Mouse (Mus musculus): ENCODE results near the gene Xpo4.
A peak's percentile ranks its signal among the peaks of the same experiment; 100 is the strongest.
"Not testable (repeated sequence)": the region's sequence is repeated elsewhere in the genome, so short reads cannot be mapped to it uniquely, and the experiment has no call there.

The Xpo4 gene

DNA sequence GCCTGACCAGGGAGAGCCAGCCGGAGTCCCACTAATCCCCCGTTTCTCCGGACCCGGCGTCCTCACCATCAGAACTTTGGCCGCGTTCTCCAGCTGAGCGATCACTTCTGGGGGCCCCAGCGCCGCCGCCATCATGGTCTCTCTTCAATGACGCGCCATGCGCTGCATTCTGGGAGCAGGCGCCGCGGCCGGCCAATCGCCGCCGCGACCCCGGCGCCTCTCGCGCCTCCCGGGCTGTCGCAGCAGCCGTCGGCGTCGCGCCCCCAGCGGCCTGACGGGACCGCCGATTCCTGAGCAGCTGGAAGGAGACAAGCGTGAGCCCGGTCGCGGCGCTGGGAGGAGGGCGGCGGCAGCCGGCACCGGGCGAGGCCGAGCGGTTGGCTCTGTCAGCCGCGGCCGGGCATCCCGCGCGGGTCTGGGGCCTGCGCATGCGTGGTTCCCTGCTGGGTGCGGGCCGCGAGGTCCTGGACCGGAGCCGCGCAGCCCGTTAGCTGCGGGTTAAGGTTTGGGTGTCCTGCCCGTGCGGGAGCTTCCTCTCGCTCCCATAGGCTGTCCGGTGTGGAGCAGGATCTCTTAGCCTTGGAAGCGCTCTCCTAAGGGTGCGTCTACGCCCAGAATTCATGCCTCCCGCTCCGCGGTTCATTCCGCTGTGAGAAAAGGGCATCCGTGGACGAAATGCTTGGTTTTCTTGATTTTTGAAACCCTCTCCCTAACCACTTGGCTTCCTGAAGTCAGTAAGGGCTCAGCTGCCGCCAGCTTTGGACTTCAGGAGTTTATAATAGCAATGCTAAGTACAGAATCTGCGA lies at the start of gene Xpo4:
Gene Xpo4 (minus strand): TSS at position 609 of the 806 bp plus-strand sequence.
- DNase-seq (ENCODE audit: low spot score in 2 of 2) = peak; percentile 84 to 86

DNA sequence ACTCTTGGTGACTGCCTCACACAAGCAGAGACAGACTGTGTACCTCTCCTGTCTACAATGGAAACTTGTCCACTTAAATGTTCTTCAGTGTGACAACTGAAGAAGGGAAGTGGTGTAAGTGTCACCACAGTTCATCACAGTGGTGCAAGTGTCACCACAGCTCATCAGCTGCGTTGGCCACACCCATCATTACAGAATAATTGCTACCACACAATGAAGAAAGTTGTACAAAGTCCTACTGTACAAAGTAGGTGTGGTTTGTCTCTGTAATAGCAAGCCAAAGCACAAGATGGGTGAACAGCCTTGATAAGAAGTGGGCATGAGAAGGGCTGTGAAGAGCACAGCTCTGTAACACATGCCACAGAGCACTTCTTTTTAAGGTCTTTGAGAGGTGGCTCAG lies 47.7 kb upstream of the Xpo4 start:
- no peak for DNase-seq (ENCODE audit: low spot score in 2 of 2)

DNA sequence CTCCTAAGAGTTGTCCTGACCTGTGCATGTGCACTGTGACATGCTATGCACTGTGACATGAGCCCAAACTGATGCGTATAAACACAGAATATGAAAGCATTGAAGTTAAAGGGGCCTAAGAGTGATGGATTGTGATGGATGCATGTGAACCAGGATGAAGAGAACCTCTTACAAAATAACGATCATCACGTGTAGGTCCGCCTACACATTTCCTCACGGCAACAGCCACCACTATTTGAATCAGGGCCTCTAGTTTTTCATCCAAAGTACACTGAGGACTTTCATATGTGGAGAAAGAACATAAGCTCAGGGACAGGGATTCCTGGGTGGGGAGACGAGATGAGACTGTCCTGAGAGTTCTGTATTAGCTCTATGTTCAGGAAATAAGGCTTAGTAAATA lies 45.8 kb upstream of the Xpo4 start:
- DNase-seq (ENCODE audit: low spot score in 2 of 2) = no peak

DNA sequence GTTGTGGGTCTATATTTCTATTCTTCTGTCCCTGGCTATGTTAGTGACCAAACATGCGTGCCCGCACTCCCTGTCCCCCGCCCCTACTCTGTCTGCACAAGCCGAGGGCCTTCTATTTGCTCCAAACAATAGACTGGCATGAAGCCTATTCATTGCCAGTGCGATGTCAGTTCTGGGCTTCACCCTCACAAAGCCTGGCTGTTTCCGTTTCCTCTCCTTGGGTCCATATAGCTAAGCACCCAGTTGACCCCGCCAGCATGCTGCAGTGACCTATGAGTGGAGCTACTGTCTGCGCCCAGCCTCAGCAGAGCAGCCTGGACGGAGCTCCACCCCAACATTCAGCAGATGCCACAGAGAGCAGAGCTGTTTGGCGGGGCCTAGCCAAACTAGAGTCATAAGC lies 43.9 kb upstream of the Xpo4 start:
- DNase-seq (ENCODE audit: low spot score in 2 of 2) = peak; percentile 25 to 34

DNA sequence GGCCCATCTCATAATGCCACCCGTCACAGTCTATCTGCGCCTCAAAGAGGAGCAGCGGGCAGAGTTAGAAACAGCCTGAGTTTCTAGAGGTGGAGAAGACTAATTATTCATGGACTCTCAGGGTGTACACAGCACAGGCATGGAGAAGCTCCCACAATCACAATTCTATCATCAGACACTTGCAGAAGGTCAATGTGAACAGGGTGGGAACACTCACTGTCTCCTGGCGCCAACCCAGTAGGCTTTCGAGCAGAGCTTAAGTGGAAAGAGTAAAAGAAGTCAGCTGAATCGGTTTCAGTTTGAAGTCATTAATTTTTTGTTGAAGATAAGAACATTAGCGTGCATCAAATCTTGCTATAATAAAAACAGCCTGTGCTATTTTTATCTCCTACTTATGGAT lies 43.4 kb upstream of the Xpo4 start:
- DNase-seq (ENCODE audit: low spot score in 2 of 2) = peak in 1 of 2 experiments; percentile 38

DNA sequence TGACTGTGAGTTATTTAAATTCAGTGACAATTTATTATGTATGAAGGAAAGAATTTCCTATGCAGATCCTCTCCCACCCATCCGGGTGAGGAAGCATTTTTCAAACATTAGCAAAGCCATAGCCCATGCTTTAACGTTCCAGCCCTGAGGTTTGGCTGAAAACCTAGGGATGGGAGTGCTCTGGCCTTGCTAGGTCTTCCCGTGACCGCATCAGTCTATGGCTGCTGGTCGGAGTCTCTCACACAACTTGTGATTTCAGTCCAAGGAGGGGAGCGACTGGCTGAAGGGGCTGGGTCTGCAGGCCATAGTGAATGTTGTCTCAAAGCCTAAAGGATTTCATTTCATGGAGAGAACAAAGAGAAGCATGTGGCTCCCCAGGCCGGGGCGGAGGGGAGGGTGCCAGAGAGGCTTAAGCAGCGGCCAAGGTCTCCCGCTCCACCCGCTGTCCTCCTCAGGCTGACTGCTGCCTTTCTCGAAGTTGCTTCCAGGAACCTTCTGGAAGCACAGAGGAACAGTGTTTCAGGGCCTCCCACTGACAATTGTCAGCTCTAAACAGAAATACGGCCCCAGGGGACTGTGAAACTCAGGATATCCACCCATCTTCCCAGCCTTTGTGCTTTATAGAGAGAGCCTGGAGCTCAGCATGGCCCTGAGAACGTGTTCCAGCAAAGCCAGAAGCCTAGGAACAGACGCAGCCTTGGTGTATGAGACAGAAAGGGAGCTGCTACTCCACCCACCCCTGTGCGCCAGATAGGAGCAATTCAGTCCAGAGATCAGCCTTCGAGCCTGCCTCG lies 42.1 kb upstream of the Xpo4 start:
- peak; percentile 64 to 71 for DNase-seq (ENCODE audit: low spot score in 2 of 2)

DNA sequence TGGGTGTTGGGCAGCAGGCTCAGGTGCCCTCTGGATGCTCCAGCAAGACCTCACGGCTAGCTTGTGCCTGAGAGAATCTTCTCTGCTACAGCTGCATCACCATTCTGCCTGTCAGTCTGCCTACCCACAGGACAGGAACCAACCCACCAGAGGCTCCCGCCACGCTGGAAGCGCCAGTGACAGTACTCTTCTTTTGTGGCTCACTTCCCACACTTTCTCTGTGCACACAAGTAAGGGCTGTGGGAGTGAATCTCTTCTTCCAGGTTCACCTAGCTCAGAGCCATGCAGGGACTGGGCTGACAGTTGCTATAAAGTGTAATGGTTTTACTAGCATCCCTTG lies 41.5 kb upstream of the Xpo4 start:
- no peak for DNase-seq (ENCODE audit: low spot score in 2 of 2)

DNA sequence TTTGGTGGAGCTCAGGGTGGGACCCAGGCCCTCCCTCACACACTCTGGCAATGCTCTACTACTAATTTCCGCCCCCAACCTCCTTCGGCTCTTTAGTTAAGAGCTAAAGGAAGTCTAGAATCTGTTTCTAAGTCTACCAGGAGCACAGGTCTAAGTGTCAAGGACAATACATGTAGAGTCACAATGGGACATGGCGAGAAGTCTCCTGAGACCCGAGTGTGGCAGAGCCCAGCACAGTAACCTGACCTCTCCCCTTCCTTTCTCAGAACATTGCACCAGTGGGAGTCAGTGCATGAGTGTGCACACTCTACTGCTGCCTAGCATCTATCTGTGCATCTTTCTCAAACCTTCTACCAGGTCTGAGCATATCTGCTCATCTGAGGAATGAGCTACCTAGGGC lies 40.5 kb upstream of the Xpo4 start:
- peak; percentile 28 to 51 for DNase-seq (ENCODE audit: low spot score in 2 of 2)

DNA sequence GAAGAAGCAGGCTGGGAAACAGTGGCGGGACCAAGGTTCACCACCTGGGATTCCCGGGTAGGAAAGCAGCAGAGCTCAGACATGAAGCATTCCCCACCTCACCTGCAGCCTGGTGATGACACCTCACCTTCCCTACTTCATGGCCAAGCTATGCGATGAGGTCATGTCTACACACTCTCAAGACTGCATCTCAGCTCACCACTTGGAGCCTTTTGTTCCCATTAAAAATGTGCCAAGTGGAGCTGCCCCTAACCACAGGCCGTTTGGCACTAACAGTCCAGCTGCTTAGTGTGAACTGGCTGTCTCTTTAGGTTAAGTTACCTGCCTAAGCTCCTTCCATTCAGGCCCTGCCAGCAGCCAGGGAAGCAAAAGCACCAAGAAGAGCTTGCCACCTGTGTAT lies 39.8 kb upstream of the Xpo4 start:
- no peak for DNase-seq (ENCODE audit: low spot score in 2 of 2)

DNA sequence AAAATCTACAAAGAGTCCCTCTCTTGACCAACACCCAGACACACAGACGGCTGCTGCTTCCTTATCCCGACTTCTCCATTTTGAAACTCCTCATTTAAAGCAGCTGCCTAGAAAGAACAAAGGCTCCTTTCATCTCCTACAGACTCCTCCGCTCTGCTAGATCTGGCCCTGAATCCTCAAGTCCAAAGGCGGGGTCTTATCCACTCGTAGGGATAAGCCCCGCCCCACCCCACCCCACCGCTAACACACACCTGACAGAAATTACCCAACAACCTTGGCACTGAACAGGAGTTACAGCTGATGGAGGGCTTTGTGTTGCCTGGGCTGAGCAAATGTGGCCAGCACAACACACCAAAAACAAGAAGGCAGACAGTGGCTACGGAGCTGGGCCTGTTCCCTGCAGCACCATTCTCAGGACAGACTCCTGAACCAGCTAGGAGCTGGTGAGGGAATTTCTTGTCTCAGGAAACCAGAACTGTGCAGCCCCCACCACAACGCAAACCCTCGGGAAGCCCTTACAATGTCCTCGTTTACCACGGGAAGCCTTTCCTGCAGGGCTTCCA lies 36.8 kb upstream of the Xpo4 start:
- no peak for DNase-seq (ENCODE audit: low spot score in 2 of 2)

DNA sequence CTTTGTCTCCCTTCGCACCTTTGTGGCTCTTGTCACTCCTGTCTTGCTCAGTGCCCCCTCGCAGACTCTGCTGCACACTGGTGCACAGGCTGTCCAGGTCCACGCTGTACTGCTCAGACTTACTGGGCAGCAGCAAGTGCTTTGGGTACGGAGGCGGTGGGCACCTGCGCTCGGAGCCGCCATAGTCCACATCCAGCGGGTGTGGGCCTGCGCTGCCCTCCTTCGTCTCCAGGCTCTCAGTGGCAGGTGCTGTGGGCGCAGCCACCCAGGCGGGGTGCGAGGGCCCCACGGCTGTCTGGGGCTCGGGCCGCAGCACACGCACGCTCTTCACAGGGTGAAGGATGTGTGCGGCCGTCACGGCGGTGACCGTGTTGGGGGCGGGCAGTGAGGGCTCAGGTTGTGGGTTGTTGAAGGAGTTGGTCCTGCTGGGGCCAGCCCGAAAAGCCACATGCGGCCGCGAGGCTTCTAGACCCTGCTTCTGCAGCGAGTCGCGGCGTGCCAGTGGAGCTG lies 34.3 kb upstream of the Xpo4 start:
- no peak for DNase-seq (ENCODE audit: low spot score in 2 of 2)

DNA sequence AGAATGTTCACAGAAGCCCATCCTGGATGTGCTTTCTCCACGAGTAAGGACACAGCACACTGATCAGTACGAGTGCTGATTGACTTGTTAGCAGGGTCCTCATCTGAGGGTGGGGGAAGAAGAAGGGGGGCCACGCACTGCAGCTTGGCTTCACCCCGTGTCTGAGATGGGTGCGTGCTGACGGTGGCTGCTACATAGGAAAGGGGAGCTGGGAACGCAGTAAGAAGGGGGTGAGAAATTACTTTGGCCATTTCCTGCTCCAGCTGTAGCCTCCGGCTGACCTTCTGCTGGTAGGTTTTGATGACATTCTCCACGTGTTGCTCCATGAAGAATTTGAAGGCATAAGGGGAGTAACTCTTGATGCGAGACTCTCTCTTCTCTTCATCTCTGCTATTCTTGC lies 33.8 kb upstream of the Xpo4 start:
- no peak for DNase-seq (ENCODE audit: low spot score in 2 of 2)

DNA sequence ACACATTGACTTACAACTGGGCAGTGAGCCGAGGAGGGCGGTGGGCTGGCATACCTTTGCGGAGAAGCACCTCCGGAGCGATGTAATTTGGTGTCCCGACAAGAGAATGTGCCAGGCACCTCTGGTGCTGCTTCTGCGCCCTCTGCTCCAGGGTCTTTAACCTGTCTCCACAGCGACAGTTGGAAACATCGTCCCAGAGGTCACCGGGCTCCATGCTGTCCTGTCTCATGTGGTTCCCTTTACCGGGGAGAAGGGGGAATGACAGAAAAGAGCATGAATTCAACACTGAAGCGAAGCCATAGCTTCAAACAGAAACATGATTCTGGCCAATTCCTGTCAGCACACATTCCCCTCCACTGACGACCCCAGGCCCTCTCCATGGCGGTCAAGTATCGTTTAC lies 30.8 kb upstream of the Xpo4 start:
- no peak for DNase-seq (ENCODE audit: low spot score in 2 of 2)

DNA sequence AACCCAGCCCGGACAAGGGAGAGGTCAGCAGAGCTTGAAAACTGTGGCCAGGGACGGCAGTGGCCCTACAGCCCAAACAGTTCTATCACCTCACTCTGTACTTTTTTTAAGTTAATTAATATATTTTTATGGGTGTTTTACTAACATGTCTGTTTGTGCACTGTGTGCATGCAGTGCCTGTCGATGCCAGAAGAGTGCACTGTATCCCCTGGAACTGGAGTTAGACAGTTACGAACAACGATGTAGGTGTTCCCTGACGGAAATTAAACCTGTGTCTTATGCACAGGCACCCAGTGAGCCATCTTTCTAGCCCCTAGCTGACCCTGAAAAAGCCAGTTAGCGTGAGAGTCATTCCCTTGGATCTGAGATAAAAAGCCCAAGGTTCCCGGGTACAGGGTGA lies 30.3 kb upstream of the Xpo4 start:
- no peak for DNase-seq (ENCODE audit: low spot score in 2 of 2)

DNA sequence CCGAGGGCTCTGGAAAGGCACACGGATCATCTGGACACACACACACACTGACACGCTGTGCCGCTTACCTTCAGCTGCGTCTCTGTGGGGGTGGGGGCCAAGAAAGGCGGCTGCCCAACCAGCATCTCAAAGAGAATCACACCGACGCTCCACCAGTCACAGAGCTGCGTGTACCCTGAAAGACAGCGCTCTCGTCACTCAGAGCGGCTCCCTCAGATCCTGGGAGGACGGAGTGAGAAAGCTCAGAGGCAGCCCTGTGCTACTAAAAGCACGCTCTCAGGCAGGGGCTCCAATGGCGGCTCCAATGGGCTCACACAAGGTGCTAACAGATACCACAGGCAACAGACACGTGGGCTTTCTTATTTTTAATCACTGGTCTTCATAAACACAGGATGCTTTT lies 29.0 kb upstream of the Xpo4 start:
- DNase-seq (ENCODE audit: low spot score in 2 of 2) = no peak

DNA sequence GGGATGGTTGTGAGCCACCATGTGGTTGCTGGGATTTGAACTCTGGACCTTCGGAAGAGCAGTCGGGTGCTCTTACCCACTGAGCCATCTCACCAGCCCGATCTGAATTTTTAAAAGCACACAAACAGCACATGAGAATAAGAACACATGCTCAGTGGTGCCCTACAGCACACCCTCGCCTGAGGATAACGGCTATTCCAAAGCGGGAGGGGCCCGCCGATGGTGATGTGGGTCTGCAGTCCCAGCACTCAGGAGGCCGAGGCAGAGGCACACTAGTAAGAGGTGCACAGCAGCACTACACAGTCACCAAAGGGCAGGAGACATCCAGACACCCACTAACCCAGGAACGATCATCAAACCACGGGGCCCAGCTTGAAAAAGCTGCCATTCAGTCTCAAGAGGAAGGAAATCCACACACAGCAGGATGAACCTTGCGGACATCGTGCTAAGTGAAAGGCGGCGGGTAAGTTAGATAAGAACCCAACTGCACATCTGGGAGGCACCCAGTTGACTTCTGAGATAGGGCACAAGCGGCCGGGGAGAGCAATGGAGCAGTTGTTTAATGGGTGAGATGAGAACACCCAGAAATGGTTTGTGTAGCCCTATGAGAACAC lies 27.4 kb upstream of the Xpo4 start:
- DNase-seq (ENCODE audit: low spot score in 2 of 2) = no peak

DNA sequence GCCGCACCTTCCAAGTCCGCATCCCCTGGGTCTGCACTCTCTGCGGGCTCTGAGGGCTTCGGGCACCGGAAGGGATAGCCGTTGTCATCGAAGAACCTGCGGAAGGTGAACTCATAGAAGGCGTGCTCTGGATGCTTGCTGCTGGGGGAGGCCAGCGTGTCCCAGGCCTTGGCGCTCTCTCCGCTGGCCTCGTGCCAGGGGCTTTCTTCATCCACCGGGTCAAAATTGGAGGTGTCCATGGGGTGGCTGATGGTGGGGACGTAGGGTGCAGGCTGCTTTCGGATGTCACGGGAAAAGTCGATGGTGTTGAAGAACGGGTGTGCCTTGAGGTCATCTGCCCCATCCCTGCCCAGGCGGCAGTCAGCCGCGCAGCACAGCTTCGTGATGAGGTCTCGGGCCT lies 26.1 kb upstream of the Xpo4 start:
- DNase-seq (ENCODE audit: low spot score in 2 of 2) = no peak

DNA sequence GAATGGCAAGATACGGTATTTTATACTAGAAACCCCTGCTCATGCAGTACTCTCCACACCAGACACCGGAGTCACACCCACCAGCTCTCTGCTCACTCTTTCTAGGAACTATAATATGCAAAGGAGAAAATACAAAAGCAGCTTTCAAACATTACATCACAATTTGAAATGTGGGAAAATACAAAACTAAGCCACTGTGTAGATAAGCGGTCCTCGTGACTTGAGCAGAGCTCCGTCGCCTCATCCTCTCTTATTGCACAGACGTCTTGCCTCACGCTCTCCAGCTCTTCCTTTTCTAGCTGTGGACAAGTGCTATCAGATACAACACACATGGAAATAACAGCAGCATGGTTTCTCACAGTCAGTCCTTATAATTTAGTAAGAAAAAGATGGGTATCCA lies 25.5 kb upstream of the Xpo4 start:
- DNase-seq (ENCODE audit: low spot score in 2 of 2) = no peak

DNA sequence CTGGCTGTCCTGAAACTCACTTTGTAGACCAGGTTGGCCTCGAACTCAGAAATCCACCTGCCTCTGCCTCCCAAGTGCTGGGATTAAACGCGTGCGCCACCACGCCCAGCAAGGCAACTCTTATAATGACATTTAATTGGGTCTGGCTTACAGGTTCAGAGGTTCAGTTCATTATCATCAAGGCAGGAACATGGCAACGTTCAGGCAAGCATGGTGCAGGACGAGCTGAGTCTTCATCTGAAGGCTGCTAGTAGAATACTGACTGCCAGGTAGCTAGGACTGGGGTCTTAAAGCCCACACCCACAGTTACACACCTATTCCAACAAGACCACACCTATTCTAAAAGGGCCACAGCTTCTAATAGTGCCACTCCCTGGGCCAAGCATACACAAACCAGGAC lies 22.8 kb upstream of the Xpo4 start:
- DNase-seq (ENCODE audit: low spot score in 2 of 2) = not testable (repeated sequence)

DNA sequence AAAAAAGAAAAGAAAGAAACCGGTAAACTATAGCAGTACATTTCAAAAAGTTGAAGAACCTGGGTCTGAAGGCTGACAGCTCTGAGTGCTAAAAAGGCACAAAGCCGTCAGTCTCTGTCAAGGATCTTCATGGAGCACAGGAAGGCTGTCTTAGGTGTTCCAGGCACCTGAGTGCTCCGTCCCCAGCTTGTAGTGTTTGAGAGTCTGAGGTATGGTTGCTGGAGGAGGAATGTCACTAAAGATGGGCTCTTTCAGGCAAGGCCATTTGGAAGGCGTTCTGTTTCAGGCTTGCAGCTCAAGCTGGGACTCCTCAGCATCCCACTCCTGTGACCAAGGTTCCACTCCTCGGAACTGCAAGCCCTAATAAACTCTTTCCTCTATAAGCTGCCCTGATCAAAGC lies 22.2 kb upstream of the Xpo4 start:
- no peak for DNase-seq (ENCODE audit: low spot score in 2 of 2)

DNA sequence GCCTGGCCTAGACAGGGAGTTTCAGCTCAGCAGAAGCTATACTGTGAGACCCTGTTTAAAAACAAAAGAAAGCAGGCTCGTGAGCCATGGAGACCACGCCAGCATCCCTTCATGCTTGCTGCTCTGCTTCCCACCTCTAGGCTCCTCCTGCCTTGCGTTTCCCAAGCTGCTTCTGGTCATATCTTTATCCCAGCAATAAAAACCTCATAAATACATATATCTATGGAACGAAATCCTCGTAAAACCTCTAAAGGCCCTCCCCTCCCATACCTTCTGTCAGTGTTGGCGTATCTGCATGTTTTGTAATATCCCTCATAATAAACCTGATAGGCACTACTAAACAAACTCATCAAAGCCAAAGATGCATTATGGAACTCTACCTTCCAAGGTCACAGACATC lies 21.4 kb upstream of the Xpo4 start:
- DNase-seq (ENCODE audit: low spot score in 2 of 2) = no peak

DNA sequence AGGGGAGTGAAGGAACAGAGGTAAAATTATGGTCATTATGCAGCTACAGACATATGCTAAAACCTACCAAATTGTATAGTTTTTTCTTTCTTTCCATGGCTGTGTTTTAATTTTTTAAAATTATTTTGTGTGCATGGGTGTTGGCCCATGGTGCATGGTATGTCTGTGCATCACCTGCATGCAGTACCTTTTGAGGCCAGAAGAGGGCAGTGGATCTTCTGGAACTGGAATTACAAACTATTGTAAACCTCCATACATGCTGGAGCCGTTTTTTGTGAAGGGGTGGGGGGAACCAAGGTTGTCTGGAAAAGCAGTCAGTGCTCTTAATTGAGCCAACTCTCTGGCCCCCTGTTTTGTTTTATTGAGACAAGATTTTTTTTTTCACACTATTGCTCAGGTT lies 19.3 kb upstream of the Xpo4 start:
- peak in 1 of 2 experiments; percentile 65 for DNase-seq (ENCODE audit: low spot score in 2 of 2)
